Mouse (Mus musculus) lung, adult 2 months (tissue): Measurements from ENCODE around the gene Cox8b.

ENCODE experiments used
- CTCF ChIP-seq: fragments of 200-500 bp; IDR thresholded peaks from 2 replicates; pipeline ENCODE4 v1.5.1; 2011; ENCODE audit warnings: mild to moderate bottlenecking, low read length, control low read depth; ENCODE audit not compliant: insufficient read depth
- POLR2A ChIP-seq: fragments of 200-500 bp; IDR thresholded peaks from 2 replicates; pipeline ENCODE4 v1.6.1; 2011; ENCODE audit warnings: low read depth, mild to moderate bottlenecking, control low read depth, low read length, borderline replicate concordance; ENCODE audit errors: extremely low read depth

DNA sequence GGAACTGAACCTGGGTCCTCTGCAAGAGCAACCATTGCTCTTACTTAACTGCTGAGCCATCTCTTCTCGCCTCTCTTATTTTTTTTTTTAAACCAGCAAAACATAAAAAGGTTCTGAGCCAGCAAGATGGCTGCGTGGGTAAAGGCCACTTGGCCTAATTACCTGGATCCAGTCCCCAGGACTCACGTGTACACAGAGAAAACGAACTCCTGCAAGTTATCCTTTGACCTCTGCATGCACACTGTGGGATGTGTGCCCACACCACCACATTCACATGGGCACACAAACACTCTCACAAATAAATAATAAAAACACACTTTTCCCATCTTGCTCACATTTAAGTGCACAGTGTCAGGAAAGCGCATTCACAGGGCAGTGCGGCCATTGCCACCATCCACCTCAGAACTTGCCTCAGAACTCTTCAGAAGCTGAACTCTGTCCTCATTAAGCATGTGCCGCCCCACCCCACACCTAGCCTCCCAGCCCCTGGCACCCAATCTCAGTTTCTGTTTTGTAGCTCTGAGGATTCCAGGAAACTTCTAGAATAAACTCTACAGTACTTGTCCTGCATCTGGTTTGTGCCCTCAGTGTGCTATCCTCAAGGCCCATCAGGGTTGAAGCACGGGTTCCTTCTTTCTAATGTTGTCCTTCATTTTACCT lies 13.9 kb upstream of the Cox8b start:
- TF ChIP-seq POLR2A (no peak), CTCF (no peak)
